Mouse (Mus musculus): ENCODE measurements around the gene Cachd1. TPM values are rescaled to one million over a fixed set of nuclear protein-coding genes. Genes with fewer than 3 reads are reported as not detected.

The Cachd1 gene
- total RNA-seq, 1 experiment from 2014 or later: 12.9 TPM

DNA sequence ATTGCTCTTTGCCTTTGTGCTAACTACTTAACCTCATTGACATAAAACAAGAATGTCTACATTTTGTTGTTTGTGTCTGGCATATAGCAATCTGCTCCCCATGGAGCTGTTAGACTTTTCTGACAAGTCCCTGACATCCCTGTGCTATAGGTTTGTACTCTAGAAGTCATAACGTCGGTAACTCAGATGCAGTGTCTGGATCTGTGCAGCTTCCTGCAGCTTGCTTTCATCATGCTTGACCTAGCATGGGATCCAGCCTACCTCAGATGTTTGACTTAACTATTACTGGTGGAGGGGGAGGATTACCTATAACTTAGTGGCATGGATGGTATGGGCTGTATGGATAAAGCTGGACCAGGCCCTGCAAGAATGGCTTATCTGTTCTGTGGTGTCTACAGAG lies 117.7 kb downstream of the Cachd1 start:
- no peak for ATAC-seq (replicated peaks in 1 of 2; ENCODE audit: insufficient read depth in 1 of 2, low FRiP score in 2 of 2, low TSS enrichment in 1 of 2, low read depth in 1 of 2, poor library complexity in 2 of 2, severe bottlenecking in 2 of 2)

DNA sequence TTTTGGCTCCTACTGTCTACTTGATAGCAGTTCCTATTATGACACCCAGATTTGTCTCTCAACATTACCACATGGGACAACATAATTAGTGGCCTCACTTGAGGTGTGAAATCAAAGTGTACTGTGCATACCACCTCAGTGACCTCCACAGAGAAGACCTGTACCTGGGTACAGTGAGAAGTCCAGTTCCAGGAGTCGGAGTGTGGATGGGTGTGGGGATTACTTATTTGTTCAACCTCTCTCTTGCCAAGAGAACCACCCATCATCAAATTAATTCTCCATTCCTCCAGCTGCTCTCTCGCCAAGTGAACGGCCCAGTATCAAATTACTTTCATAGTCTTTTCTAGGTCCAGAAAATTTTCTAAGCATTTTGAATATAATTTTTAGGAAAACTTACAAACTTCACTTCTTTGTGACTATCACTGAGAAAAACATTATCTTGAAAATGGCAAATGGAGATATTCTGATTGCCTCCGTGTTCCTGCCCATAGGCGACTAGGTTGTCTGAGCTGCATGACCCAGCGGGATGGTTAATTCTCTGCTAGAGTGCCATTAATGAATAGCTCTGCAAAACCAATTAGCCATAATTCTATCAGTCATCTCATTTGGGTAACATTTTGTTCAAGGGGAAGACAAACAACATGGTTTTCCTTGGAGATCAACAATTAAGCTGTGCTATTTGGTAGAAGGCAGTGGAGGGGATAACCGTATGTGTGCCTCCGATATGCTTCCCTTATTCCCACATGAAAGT lies 120.0 kb downstream of the Cachd1 start:
- no peak for ATAC-seq (replicated peaks in 1 of 2; ENCODE audit: insufficient read depth in 1 of 2, low FRiP score in 2 of 2, low TSS enrichment in 1 of 2, low read depth in 1 of 2, poor library complexity in 2 of 2, severe bottlenecking in 2 of 2)

DNA sequence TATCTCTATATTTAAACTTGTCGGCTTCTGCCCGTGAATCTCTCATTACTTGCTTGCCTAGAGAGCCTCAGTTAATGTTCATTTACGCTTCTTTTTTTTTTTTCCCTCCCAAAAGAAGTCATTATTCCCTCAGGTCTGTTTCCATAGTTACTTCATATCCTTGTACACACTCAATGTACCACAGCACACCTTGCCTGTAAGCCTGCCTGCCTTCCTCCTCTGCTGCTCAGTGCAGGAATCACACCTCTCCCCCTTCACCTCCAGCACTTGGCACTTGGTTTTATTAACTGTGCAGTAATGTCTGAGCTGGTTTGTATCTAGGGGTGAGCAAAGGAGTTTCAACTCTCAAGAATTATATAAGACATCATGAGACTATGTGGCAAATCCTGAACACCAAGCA lies 121.5 kb downstream of the Cachd1 start:
- ATAC-seq (replicated peaks in 1 of 2; ENCODE audit: insufficient read depth in 1 of 2, low FRiP score in 2 of 2, low TSS enrichment in 1 of 2, low read depth in 1 of 2, poor library complexity in 2 of 2, severe bottlenecking in 2 of 2): no peak

DNA sequence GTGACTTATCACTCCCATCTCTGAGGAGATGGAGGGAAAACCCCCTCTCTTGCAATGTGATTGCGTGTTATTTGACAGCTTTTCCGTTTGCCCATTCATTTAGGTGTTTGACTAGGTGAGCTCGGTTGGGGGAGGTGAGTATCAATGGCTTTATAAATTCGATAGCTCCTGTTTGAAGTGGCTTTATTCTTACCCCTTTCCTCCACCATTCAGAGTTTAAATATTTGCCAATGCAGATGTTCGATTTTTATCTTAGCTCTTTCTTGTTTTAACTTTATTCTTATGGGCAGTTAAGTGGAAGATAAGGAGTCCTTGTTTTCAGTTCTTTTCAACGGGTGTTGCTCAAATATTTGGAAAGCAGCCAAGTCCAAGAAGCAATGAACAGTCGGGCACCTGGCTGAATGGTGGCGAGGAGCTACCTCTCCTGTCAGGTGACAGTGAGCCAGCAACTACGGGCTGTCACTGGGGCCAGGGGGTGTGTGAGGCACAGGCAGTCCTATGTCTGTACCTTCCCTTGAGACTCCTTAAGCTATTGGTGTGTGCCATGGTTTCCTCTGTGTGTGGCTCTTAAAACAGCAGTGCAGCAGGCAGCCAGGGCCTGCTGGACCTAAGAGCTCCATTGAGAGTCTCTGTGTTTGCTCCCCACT lies 133.3 kb downstream of the Cachd1 start:
- no peak for ATAC-seq (replicated peaks in 1 of 2; ENCODE audit: insufficient read depth in 1 of 2, low FRiP score in 2 of 2, low TSS enrichment in 1 of 2, low read depth in 1 of 2, poor library complexity in 2 of 2, severe bottlenecking in 2 of 2)

DNA sequence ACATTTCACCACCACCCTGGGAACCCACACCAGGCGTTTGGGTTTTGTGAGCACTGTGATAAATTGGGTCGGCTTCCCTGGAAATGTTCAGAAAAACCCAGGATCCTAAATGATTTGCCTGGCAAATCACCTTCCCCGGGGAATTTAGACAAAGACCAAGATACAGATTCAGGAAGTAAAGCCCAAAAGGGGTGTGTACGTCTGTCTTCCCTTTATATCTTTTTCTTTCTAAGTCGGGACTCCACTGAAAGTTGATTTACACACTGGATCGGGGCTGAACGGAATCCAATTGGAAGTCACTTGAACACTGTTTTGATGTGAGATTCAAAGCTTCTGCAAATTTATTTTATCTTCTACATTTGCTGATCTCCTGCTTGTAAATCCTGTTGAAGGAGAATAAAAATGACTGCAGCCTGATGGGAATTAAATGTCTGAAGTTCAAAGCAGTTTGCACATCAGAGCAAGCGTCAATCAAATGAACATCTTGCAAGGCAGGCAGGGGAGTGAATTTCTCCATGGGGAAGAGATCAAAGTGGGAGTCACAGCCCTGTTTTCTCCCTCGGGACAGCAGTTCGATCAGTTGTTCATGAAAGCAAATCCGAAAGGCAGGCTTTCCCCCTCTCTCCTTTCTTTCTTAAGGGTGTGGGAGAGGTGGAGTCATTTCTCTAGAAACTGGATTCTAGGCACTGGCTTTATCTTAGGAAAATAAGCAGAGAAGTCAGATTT lies 134.3 kb downstream of the Cachd1 start:
- ATAC-seq (replicated peaks in 1 of 2; ENCODE audit: insufficient read depth in 1 of 2, low FRiP score in 2 of 2, low TSS enrichment in 1 of 2, low read depth in 1 of 2, poor library complexity in 2 of 2, severe bottlenecking in 2 of 2): no peak

DNA sequence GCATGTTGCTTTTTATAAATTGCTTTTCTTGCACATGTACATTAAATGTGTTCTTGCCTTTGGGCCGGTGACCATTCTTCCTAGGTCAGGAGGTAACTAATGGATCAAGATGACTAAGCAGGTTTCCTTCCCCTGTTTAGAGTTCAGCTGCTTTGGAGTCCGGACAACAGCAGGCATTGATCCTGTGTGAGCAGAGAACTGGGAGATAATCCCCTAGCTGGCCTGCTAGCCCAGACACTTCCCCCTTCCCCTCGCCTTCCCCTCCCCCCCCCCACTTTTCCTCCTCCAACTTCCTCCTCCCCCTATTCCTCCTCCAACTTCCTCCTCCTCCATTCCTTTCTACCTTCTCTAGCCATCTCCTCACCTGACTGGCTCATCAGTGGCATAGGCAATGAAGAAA lies 135.2 kb downstream of the Cachd1 start:
- ATAC-seq (replicated peaks in 1 of 2; ENCODE audit: insufficient read depth in 1 of 2, low FRiP score in 2 of 2, low TSS enrichment in 1 of 2, low read depth in 1 of 2, poor library complexity in 2 of 2, severe bottlenecking in 2 of 2): no peak

DNA sequence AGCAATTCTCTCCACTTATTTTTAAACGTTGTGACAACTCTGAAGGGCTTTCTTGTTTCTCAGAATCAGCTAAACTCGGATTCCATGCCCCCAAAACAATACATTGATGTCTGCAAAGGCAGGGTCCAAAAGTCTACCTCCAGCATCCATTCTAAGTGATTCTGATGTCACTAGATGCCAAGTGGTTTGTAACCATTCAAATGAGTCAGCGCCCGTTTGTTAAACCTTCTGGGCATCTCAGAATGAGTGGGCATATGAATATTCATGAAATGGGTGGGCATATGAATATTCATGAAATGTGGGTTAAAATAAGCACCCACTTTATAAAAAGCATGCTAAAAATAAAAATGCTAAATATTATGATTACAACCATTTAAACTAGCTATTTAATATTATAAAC lies 137.2 kb downstream of the Cachd1 start:
- ATAC-seq (replicated peaks in 1 of 2; ENCODE audit: insufficient read depth in 1 of 2, low FRiP score in 2 of 2, low TSS enrichment in 1 of 2, low read depth in 1 of 2, poor library complexity in 2 of 2, severe bottlenecking in 2 of 2): no peak

DNA sequence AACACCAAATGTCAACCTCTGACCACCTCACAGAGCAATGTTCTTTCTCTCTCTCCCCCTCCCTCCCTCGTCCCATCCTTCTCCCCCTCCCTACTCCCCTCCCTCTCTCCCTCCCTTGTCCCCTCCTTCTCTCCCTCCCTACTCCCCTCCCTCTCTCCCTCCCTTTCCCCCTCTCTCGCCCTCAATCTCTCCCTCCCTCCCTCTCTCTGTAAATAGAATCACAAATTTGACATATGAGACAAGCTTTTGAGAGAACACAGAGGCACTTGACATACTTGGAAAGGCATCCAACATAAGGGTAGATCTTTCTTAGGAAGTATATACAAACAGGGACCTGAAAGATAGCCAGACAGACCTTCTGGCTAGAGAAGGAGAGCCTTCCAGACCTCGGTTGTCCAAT lies 138.1 kb downstream of the Cachd1 start:
- ATAC-seq (replicated peaks in 1 of 2; ENCODE audit: insufficient read depth in 1 of 2, low FRiP score in 2 of 2, low TSS enrichment in 1 of 2, low read depth in 1 of 2, poor library complexity in 2 of 2, severe bottlenecking in 2 of 2): no peak

DNA sequence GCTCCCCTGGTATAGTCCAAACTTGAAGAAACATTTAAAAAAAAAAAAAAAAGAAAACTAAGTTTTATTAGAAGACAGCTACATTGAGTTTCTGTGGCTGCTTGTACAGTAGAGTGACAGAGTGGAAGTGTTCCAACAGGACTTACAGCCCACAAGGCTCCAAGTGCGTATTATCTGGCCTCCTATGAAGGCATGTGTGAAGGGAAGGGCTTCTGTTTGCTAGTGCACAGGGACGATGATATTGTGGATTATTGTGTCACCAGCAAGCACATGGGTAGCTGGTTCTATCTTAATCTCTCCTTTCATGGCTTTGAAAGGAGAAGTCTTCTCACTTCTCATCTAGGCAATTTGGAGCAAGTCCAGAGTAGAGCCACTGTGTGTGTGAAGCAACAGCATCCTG lies 138.6 kb downstream of the Cachd1 start:
- ATAC-seq (replicated peaks in 1 of 2; ENCODE audit: insufficient read depth in 1 of 2, low FRiP score in 2 of 2, low TSS enrichment in 1 of 2, low read depth in 1 of 2, poor library complexity in 2 of 2, severe bottlenecking in 2 of 2): no peak

DNA sequence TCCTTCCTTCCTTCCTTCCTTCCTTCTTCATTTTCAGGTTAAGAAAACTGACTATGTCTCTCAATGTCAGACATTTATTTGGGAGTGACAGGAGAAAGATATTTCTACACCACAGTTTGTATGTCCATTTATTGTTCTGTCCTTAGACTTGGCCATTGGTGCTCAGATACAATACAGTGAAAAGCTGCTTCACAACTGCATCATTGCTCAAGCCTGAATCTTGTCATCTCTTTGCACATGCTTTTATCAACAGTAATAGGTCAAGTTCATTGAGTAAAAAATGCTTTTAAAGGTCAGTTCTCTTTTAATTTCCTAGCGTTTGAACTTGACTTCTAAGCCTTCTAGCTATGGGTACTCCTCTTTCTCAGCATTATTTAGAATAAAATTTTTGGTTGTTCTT lies 141.0 kb downstream of the Cachd1 start:
- ATAC-seq (replicated peaks in 1 of 2; ENCODE audit: insufficient read depth in 1 of 2, low FRiP score in 2 of 2, low TSS enrichment in 1 of 2, low read depth in 1 of 2, poor library complexity in 2 of 2, severe bottlenecking in 2 of 2): no peak

DNA sequence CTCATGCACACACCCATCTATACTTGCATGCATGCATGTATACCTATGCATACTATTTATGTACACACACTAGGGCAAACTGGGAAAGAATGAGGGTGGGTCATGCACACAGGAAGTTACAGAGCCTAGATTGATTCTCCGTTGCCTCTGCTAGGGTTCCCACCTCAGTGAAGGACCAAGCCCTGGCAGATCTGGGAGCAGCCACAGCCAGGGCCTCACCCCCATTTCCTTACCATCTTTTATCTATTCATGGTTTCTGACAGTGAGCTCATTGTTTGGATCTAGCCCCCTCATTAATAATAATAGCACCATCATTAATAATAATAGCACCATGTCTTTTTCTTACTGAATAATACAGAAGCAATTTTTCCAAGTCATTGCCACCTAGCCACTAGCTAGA lies 143.9 kb downstream of the Cachd1 start:
- no peak for ATAC-seq (replicated peaks in 1 of 2; ENCODE audit: insufficient read depth in 1 of 2, low FRiP score in 2 of 2, low TSS enrichment in 1 of 2, low read depth in 1 of 2, poor library complexity in 2 of 2, severe bottlenecking in 2 of 2)

DNA sequence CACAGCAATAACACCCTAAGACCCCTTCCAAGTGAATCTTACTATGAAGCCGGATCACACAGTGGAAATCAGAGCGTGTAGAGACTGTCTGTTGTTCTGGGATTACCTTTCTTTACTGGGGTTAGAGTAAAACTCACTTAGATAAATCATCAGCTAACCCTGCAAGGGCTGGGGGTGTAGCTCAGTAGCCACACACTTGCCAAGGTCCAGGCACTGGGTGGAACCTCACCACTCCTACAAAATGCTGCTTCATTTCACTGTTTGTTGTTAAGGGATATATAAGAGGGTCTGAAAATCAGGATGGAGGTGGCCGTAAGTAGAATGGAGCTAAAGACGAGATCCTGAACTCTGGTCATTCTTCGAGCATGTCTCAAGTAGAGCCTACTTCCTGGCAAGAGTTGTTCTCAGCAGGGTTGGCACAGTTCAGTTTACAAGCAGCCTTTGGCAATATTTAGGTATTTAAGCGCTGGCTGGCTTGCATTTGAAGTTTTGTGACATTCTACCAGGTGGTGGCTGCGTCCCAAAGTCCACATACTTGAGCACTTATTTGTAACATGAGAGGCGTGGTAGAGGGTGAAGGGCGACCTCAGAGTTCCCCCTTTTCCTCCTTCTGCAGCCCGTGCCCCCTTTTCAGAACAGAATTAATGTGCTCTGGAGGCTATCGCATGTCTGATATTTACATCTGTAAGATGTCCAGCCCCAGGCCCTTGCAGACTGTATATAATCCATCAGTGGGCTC lies 146.5 kb downstream of the Cachd1 start:
- ATAC-seq (replicated peaks in 1 of 2; ENCODE audit: insufficient read depth in 1 of 2, low FRiP score in 2 of 2, low TSS enrichment in 1 of 2, low read depth in 1 of 2, poor library complexity in 2 of 2, severe bottlenecking in 2 of 2): no peak

DNA sequence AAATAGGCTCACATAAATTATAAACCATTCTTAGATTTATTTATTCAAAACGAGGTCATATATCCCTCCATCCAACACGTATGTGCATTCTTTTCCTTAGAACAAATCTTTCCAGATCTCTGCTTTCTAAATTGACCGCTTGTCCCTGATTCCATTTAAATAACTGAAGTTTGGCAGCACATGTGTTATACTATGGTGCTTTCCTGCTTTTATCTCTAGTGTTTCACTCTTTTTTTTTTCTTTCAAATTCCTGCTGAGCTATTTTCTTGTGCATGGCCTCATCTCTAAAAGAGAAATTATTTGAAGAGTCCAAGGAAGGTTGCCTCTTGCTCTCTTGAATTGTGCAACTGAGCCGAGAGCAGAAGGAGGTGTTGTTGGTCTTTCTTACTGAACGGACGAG lies 147.1 kb downstream of the Cachd1 start:
- no peak for ATAC-seq (replicated peaks in 1 of 2; ENCODE audit: insufficient read depth in 1 of 2, low FRiP score in 2 of 2, low TSS enrichment in 1 of 2, low read depth in 1 of 2, poor library complexity in 2 of 2, severe bottlenecking in 2 of 2)

DNA sequence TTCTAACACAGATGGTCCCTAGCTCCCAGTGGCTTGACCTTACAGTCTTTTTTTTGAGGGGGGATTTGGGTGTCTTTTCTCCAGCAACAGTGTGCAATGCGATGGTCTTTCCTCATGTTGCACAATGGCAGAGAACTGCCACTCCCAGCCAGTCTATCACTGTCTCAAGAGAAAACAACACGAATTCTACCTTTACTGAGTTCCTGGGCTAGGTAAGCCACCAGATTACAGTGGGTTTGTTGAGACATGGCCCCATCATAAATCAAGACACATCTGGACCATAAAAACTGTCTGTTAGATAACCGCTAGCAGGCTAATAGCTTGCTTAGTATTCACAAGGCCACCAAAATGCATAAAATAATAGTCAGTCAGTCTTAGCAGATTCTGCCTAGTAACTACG lies 147.8 kb downstream of the Cachd1 start:
- no peak for ATAC-seq (replicated peaks in 1 of 2; ENCODE audit: insufficient read depth in 1 of 2, low FRiP score in 2 of 2, low TSS enrichment in 1 of 2, low read depth in 1 of 2, poor library complexity in 2 of 2, severe bottlenecking in 2 of 2)

DNA sequence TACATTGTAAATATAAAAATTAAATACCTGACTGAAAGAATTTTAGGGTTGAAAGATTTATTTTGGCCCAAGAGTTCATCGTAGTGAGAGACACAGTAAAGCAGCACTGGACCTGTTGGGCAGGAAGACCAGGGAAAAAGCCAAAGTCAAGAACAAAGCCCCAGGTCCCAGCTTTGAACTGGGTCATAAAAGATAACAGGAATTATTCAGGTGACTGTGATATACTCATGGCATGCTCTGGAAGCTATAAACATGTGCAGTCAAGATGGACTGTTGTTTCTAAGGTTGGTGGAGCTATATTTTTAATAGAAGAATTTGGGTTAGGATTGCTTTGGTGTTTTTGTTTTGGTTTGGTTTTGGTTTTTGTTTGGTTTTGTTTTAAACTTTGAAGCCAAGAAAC lies 148.7 kb downstream of the Cachd1 start:
- no peak for ATAC-seq (replicated peaks in 1 of 2; ENCODE audit: insufficient read depth in 1 of 2, low FRiP score in 2 of 2, low TSS enrichment in 1 of 2, low read depth in 1 of 2, poor library complexity in 2 of 2, severe bottlenecking in 2 of 2)

DNA sequence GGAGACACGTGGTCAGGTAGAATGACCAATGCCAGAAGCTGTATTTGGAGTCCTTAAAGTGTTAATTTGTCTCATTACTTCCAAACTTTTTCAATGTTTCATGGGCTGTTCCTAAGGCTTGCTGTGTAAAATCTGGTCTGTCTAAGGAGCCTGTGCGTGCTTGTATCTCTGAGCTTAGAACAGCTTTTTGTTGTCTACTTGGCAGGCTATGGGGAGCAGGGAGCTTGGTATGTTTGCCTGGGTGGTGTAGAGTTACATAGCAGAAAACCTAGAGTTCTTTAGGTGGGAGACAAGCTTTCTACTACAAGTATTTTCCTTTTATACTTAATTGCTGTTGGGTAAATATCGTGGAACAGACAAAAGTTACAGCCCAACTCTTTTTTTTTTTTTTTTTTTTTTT lies 150.1 kb downstream of the Cachd1 start:
- no peak for ATAC-seq (replicated peaks in 1 of 2; ENCODE audit: insufficient read depth in 1 of 2, low FRiP score in 2 of 2, low TSS enrichment in 1 of 2, low read depth in 1 of 2, poor library complexity in 2 of 2, severe bottlenecking in 2 of 2)

DNA sequence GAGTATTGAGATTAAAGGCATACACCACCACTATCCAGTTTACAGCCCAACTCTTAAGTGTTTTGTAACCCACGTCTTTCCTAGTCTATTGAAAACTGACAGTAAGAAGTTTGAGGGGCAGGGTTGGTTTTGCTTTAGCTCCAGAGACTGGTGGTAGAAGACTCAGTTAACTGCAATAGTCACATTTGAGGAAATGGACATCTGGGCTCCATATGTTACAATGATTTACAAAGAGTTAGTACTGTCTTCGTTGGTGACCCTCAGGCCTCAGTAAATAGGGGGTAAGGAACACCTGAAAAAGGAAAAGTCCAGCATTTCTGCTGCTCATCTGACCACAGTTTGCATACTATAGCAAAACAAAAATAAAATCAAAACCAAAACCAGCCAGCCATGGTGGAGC lies 150.6 kb downstream of the Cachd1 start:
- no peak for ATAC-seq (replicated peaks in 1 of 2; ENCODE audit: insufficient read depth in 1 of 2, low FRiP score in 2 of 2, low TSS enrichment in 1 of 2, low read depth in 1 of 2, poor library complexity in 2 of 2, severe bottlenecking in 2 of 2)

DNA sequence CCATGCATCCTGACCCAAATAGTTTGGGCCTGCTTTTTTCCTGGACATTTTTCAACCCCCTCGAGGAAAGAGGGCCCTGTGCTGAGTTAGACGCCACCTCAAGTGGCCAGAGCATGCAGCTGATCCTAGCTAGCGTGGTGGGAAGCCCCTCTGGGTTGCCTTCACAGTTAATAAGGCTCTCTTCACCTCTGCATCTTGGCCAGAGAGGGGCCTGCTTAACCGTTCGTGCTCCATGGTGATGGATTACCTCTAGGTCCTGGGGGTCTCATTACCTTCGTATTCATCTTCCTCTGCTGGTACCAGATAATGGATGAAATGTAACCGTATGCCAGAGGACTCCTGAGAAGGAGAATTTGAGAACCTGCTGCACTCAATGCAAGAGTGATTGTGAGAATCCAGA lies 167.2 kb downstream of the Cachd1 start:
- ATAC-seq (replicated peaks in 1 of 2; ENCODE audit: insufficient read depth in 1 of 2, low FRiP score in 2 of 2, low TSS enrichment in 1 of 2, low read depth in 1 of 2, poor library complexity in 2 of 2, severe bottlenecking in 2 of 2): no peak
